In genomic region chr11:63132501-63133435, GRCm38 (mm10) we compare ENCODE assay signal across 7 mouse cellular contexts. TPM values are rescaled to one million over a fixed set of nuclear protein-coding genes. Genes with fewer than 3 reads are reported as not detected.
DNase-seq lines count a peak whose midpoint lies in the region; ATAC-seq and TF ChIP-seq lines count a peak whose summit lies in the region.

No protein-coding gene starts in this region.

- peak overlapping the region; percentile 67 for H3K4me3 ChIP-seq in limb, embryonic 10.5 days
- peak overlapping the region; percentile 53 for H3K4me3 ChIP-seq in midbrain, embryonic 13.5 days (replicated peaks)
- H3K4me3 ChIP-seq in stomach, postnatal 0 days (ENCODE audit: low read depth, low read length), result peak overlapping the region; percentile 63

- peak overlapping the region; percentile 69 for H3K9ac ChIP-seq in midbrain, embryonic 13.5 days (replicated peaks)
- H3K9ac ChIP-seq in stomach, postnatal 0 days (ENCODE audit: low read length), result peak overlapping the region; percentile 84

- peak; percentile 43 for TF ChIP-seq EP300 in stomach, postnatal 0 days (optimal IDR thresholded peaks at IDR 0.05)

- DNase-seq in adrenal gland, adult 8-10 months, result peak; percentile 91
- peak; percentile 78 for DNase-seq in embryo, embryonic 10.5 days (ENCODE audit: low spot score)
- peak; percentile 75 to 88 for DNase-seq in gastrocnemius, postnatal 4 days (ENCODE audit: low spot score in 2 of 2)
- peak; percentile 67 for DNase-seq in kidney, adult 11 months
- peak; percentile 80 for DNase-seq in limb, embryonic 10.5 days (ENCODE audit: low spot score)
- DNase-seq in stomach, postnatal 0 days (ENCODE audit: low spot score), result peak; percentile 64

- H3K27me3 ChIP-seq in limb, embryonic 10.5 days (ENCODE audit: low read depth, poor library complexity, severe bottlenecking), result peaks cover 63% of the 10 kb centered on the region
- peaks cover 76% of the 10 kb centered on the region for H3K27me3 ChIP-seq in midbrain, embryonic 13.5 days
- no peaks in the 10 kb centered on the region for H3K27me3 ChIP-seq in stomach, postnatal 0 days (ENCODE audit: control insufficient read depth, insufficient read depth, low read length)

- peak; percentile 56 for TF ChIP-seq CTCF in stomach, postnatal 0 days (IDR thresholded peaks at IDR 0.05; ENCODE audit: low read depth)

- H3K4me2 ChIP-seq in midbrain, embryonic 13.5 days (replicated peaks), result peak overlapping the region; percentile 91
- H3K4me2 ChIP-seq in stomach, postnatal 0 days (replicated peaks; ENCODE audit: low read depth), result peak overlapping the region; percentile 59

- peaks cover 66% of the 10 kb centered on the region for H3K4me1 ChIP-seq in limb, embryonic 10.5 days
- peaks cover 33% of the 10 kb centered on the region for H3K4me1 ChIP-seq in midbrain, embryonic 13.5 days (replicated peaks)
- H3K4me1 ChIP-seq in stomach, postnatal 0 days (replicated peaks; ENCODE audit: control insufficient read depth, insufficient read depth), result peaks cover 10% of the 10 kb centered on the region

- peak; percentile 28; the same call in 1 of the 2 replicates for ATAC-seq in midbrain, embryonic 13.5 days
- ATAC-seq in stomach, postnatal 0 days (ENCODE audit: low FRiP score, low TSS enrichment), result peak; percentile 31; the same call in 1 of the 2 replicates

- H3K27ac ChIP-seq in limb, embryonic 10.5 days, result peak overlapping the region; percentile 92
- no peak overlapping the region for H3K27ac ChIP-seq in midbrain, embryonic 13.5 days
- peak overlapping the region; percentile 95 for H3K27ac ChIP-seq in stomach, postnatal 0 days (replicated peaks)

- under 1% methylated on average over 66 of the region's 66 CpGs for WGBS in limb, embryonic 10.5 days
- under 1% methylated on average over 60 of the region's 66 CpGs for WGBS in midbrain, embryonic 13.5 days
- 1% methylated on average over 52 of the region's 66 CpGs for WGBS in stomach, postnatal 0 days

- H3K36me3 ChIP-seq in limb, embryonic 10.5 days, result no peaks in the 10 kb centered on the region
- H3K36me3 ChIP-seq in midbrain, embryonic 13.5 days, result no peaks in the 10 kb centered on the region
- peaks cover 2% of the 10 kb centered on the region; the same call in 1 of the 2 replicates for H3K36me3 ChIP-seq in stomach, postnatal 0 days (ENCODE audit: control insufficient read depth, insufficient read depth, low read length)

- H3K9me3 ChIP-seq in limb, embryonic 10.5 days (replicated peaks), result no peaks in the 10 kb centered on the region
- no peaks in the 10 kb centered on the region for H3K9me3 ChIP-seq in midbrain, embryonic 13.5 days
- H3K9me3 ChIP-seq in stomach, postnatal 0 days (ENCODE audit: control insufficient read depth, low read length), result no peaks in the 10 kb centered on the region

RNA-seq across cellular contexts. Expression of gene Pmp22, which starts 4.0 kb away (rescaled TPM):
- 100 to 1,000 TPM in 3 of 4 experiments, 10 to 100 TPM in 1; 92.8 to 116 (median 109) TPM for total RNA-seq in adrenal gland, adult 8-10 months (2022)
- 100 to 1,000 TPM; 370 to 372 TPM for total RNA-seq in gastrocnemius, postnatal 4 days (2021)
- polyA plus RNA-seq in limb, embryonic 10.5 days (2016; fragmentation: Nextera tagmentation; extraction: Ambion mirVana), result 27.7 and 29.8 TPM in 2 replicates
- polyA plus RNA-seq in midbrain, embryonic 13.5 days (2015; fragmentation: Nextera tagmentation; extraction: Ambion mirVana), result 17.1 and 19.0 TPM in 2 replicates
- 96.7 and 102 TPM in 2 replicates for polyA plus RNA-seq in stomach, postnatal 0 days (2015; fragmentation: Nextera tagmentation; extraction: Ambion mirVana)
